Mouse (Mus musculus): ENCODE data around the gene Card10. TPM values are rescaled to one million over a fixed set of nuclear protein-coding genes. Genes with fewer than 3 reads are reported as not detected.

Gene Card10
- total and polyA plus RNA-seq, 3 experiments: 4.9 to 18.1 (median 10.9) TPM

GRCm38 (mm10) chr15:78801971-78802741, 686 bp downstream of the Card10 start:
- DNase-seq: peak; percentile 46

GRCm38 (mm10) chr15:78801571-78801970, 1.3 kb downstream of the Card10 start:
- no peak for DNase-seq

GRCm38 (mm10) chr15:78799029-78799428, 3.8 kb downstream of the Card10 start:
- no peak for DNase-seq

GRCm38 (mm10) chr15:78797060-78797329, 5.8 kb downstream of the Card10 start:
- no peak for DNase-seq

GRCm38 (mm10) chr15:78796196-78797059, 6.4 kb downstream of the Card10 start:
- DNase-seq: no peak

GRCm38 (mm10) chr15:78790990-78791389, 11.9 kb downstream of the Card10 start:
- no peak for DNase-seq

GRCm38 (mm10) chr15:78790451-78790850, 12.4 kb downstream of the Card10 start:
- DNase-seq: peak; percentile 67

- no peak for DNase-seq
These were observed 13.0 kb downstream of the Card10 start for GRCm38 (mm10) chr15:78789721-78790323.

GRCm38 (mm10) chr15:78788042-78788441, 14.8 kb downstream of the Card10 start:
- DNase-seq: no peak

GRCm38 (mm10) chr15:78787287-78787856, 15.5 kb downstream of the Card10 start:
- peak; percentile 55 for DNase-seq

- DNase-seq: no peak
These were observed 16.4 kb downstream of the Card10 start for GRCm38 (mm10) chr15:78786411-78786818.

- peak; percentile 77 for DNase-seq
These were observed 16.9 kb downstream of the Card10 start for GRCm38 (mm10) chr15:78785961-78786360.

GRCm38 (mm10) chr15:78785258-78785657, 17.6 kb downstream of the Card10 start:
- no peak for DNase-seq

- DNase-seq: no peak
These were observed 18.3 kb downstream of the Card10 start for GRCm38 (mm10) chr15:78784520-78784919.

- DNase-seq: no peak
These were observed 20.3 kb downstream of the Card10 start for GRCm38 (mm10) chr15:78782348-78783103.

- DNase-seq: no peak
These were observed 21.9 kb downstream of the Card10 start for GRCm38 (mm10) chr15:78780908-78781307.

GRCm38 (mm10) chr15:78780359-78780758, 22.5 kb downstream of the Card10 start:
- no peak for DNase-seq

GRCm38 (mm10) chr15:78779690-78780089, 23.2 kb downstream of the Card10 start:
- no peak for DNase-seq

GRCm38 (mm10) chr15:78779253-78779652, 23.6 kb downstream of the Card10 start:
- no peak for DNase-seq

GRCm38 (mm10) chr15:78778077-78778870, 24.6 kb downstream of the Card10 start:
- DNase-seq: peak; percentile 90

- peak; percentile 84 for DNase-seq
These were observed 29.5 kb downstream of the Card10 start, which contains the start of gene Mfng for GRCm38 (mm10) chr15:78773290-78773729. TSS of gene Mfng (minus strand) at chr15:78773475.
